Mouse (Mus musculus) thymus, postnatal 36 days (tissue): ENCODE data around the gene Top3a.
"Not testable (repeated sequence)": the region's sequence is repeated elsewhere in the genome, so short reads cannot be mapped to it uniquely, and the experiment has no call there.

Source experiments
- DNase-seq, 2 experiments: peaks; one replicate each; pipeline ENCODE4 v3.0.0; 2022; ENCODE audit warnings: mixed read lengths in 2 of 2

Top3a gene

GRCm38 (mm10) chr11:60776829-60777740, at the start of gene Top3a, which contains the start of gene Smcr8:
Top3a (minus strand) TSS chr11:60777365.
Smcr8 (plus strand) TSS chr11:60777524.
- peak; percentile 79 to 81 for DNase-seq

- DNase-seq, result no peak
Measured at GRCm38 (mm10) chr11:60826700-60827099, 49.5 kb upstream of the Top3a start.

GRCm38 (mm10) chr11:60825191-60825590, 48.0 kb upstream of the Top3a start:
- no peak for DNase-seq

DNA sequence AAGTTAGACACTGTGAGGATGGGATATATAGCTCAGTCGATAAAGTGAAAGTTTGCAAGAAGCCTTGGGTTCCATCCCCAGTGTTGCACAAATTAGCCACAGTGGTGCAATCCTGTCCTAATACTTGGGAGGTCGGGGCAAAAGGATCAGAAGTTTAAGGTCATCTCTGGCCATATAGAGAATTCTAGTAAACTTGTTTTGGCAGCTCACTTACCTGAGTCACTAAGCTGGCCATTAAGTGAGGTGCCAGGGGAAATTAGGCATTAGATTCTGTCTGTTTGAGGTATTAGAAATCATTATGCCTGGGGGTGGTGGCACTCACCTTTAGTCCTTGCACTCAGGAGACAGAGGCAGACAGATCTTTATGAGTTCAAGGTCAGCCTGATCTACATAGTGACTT, 46.6 kb upstream of the Top3a start:
- no peak for DNase-seq

GRCm38 (mm10) chr11:60816398-60816797, 39.2 kb upstream of the Top3a start:
- DNase-seq, result no peak

DNA sequence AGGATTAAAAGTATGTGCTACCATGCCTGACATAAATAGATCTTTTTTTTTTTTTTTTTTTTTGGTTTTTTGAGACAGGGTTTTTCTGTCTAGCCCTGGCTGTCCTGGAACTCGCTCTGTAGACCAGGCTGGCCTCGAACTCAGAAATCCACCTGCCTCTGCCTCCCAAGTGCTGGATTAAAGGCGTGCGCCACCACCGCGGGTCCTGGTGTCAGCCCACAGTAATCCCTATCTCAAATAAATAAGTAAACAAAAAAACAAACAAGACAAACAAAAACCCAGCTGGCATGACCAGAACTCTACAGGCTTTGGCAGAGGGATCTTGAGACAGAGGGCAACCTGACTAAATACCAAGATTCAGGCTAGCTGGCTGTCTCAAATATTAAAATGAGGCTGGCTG, 34.5 kb upstream of the Top3a start, which contains the start of gene Shmt1:
Gene Shmt1, minus strand, starts transcription at position 101 of the 400 bp plus-strand sequence.
- DNase-seq, result not testable (repeated sequence)

DNA sequence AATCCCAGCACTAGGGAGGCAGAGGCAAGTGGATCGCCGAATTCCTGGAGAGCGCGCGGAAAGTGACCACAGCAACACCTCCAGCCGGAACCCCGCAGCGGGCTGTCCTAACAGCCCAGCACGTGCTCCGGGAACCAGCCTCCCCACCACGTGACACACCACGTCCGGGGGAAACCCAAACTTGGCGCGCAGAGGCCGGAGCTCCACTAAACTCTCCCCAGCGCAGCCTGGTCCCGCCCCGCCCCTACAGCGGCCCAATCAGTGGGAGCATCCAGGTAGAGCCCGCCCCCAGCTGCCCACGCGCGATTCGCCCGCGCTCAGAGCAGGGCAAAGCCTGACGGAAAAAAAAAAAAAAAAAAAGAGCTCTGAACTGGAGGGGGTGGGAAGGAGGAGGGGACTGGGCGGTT, 33.9 kb upstream of the Top3a start:
- peak; percentile 96 for DNase-seq

DNA sequence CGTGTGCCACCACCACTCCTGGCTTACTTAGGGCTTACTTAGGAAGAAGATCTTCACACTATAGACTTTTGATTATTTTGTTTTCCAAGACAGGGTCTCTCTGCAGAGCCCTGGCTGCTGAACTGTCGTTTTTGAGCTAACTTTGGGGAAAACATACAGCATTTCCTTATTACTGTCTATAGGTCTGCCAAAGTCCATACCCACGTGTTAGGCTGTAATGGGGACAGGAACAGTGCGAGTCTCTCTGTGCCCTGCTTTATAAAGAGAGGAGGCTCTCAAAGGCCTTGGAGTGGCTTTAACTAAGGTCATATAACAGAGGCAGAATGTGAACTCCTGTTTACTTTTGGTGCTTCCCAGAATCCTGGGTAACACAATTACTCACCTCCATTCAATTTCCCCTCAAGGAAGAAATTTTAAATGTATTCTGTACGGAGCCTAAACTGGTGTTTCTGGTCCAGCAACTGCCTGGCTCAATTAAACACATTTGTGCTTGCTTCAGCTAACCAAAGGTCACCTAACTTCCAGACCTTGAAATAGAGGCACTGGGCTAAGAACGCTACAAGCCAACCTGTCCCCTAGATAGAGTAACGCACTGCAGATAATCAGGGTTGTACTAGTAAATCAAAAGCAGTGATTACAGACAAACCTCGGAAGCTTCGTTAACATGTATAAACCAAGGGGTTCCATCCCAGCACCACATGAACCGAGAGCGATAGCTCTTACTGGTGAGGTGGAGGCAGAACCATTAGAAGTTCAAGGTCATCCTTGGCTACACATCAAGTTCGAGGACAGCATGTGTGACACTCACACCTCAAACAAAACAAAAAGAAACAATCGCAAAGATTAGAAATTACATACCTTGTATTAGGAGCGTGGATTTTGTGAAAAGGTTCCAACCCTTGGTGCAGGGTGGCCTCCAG, 33.1 kb upstream of the Top3a start:
- DNase-seq, result no peak

DNA sequence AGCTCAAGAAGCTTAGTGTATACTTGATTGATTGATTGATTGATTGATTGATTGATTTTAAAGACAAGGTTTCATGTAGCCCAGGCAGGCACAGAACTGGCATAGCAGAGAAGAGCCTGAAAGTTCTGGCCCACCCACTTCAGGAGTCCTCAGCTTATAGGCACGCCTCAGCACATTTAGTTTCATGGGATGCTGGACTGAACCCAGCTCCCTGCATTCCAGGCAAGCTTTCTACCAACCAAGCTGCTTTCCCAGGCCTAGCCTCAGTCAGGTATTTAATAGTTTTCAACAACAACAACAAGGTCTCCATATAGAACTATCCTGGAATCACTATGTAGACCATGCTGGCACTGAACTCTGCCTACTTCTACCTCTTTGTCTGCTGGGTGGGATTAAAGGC, 32.4 kb upstream of the Top3a start:
- no peak for DNase-seq

DNA sequence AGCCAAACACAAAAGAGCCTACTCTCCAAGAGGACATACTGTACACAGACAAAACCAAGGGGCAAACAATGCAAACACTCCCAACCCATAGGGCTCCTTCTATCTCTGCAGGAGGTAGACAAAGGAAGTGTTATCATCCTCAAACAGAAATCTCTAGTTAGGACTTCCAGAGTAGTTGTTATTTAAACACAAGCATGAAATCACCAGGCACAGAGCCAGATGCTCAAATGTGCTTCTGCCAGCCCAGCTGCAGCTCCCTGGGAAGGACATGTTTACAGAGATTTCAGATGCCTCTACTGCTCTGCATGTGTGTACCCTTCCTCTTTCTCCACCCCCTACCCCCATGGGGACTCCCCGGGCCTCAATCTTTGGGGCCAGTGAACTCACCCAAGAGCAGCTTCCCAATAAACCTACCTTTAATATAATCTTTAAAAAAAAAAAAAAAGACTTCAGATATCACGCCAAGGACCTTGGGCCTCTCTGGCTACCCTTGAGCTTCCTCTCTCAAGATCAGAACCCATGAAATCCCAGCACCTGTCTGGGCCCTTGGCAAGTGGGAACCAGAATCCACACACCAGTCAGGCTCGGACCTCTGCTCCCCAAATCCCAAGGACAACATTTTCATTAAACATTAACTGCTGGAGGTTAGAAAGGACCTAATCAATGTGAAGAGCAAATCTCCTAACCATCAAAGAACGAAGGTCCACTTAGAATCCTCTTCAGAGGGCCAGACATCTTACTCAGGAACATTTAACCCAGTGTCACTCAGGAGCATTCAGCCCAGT, 31.3 kb upstream of the Top3a start:
- DNase-seq, result no peak

GRCm38 (mm10) chr11:60800892-60801291, 23.7 kb upstream of the Top3a start:
- no peak for DNase-seq

GRCm38 (mm10) chr11:60799977-60800376, 22.8 kb upstream of the Top3a start:
- DNase-seq, result no peak

DNA sequence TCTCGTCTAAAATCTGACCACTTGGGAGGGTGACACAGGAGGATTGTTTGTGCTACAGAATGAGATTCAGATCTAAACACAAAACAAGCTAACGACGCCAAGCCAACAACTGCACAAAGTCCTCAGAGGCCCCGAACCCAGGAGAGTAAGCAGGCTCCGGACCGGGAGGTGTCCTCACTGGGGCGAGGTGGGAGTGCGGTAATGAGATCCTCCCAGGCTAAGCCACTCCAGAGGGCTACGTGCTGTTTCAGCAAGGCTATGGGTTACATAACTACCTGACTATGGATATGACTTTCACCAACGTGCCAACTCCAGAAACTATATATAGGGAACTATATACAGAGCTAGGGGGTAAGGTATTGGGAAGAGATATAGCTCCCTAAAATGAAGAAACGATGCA, 19.2 kb upstream of the Top3a start:
- DNase-seq, result no peak

GRCm38 (mm10) chr11:60790472-60790871, 13.3 kb upstream of the Top3a start:
- no peak for DNase-seq

DNA sequence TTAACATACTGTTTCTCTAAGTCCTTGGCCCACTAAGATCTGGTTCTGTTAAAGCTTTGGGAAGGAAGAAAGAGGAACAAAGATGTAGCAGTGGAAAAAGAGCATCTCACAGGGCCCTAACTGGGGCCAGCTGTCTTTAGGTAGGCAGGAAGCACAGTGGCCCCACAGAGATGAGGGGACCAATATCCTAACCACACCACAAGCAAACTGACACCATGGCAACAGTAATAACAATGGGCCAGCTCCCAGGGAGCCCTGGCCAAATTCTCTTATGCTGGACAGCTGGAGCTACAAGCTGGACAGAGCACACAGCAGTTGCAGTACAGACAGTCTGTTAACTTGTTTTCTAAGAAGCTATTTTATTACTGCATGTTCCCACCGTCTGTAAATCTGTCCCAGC, 10.4 kb upstream of the Top3a start:
- DNase-seq, result no peak

DNA sequence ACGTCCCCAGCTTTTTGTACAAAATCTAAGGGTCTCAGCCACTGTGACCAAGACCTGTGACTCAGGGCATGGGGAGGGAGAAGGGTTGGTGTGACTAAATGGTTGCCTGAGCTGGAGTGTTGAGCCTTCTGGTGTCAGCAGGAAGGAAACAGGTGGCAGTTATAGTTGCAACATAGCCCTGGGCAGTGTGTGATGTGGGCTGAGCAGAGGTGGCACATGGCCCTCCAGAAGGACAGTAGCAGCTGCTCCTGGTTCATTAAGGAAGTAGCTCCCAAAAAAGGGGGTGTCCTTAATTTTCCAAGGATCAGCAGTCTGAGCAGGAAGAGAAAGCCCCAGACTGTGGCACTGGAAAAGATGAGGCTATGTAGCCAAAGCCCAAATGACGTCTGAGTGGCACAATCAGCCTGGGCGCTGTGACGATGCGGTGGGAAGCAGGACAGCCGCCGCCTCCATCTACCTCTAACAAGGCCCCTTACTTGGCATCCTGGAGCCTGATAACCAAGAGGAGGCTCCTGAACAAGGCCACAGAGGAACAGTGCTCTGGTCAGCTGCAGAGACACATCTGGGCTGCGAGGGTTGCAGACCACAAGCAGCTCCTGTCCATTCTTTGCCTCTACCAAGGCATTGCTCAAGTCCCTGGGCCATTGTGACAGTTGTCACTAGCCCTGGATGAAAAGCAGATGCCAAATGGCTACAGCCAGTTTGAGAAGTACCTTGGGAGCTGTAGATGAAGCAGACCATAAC, 7.2 kb upstream of the Top3a start:
- DNase-seq, result no peak

DNA sequence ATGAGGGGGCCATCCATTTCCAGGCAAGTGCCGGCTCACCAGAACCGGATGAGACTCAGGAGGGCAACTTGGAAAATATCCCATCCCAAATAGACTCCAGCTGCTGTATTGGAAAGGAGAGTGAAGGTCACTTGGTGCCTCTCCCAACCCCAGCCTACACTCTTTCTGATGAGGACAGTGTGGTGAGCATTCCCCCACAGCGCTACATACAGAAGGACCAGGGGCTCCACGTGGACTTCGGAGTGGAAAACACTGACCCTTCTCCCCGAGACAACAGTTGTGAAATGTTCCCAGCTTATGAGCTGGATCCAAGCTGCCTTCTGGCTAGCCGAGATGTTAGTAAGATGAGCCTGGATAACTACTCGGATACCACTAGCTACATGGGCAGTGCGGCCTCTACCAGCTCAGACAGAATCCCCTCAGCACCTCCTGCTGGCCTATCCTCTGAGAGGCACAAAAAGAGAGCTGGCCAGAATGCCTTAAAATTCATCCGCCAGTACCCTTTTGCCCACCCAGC, 2.6 kb upstream of the Top3a start:
- no peak for DNase-seq

DNA sequence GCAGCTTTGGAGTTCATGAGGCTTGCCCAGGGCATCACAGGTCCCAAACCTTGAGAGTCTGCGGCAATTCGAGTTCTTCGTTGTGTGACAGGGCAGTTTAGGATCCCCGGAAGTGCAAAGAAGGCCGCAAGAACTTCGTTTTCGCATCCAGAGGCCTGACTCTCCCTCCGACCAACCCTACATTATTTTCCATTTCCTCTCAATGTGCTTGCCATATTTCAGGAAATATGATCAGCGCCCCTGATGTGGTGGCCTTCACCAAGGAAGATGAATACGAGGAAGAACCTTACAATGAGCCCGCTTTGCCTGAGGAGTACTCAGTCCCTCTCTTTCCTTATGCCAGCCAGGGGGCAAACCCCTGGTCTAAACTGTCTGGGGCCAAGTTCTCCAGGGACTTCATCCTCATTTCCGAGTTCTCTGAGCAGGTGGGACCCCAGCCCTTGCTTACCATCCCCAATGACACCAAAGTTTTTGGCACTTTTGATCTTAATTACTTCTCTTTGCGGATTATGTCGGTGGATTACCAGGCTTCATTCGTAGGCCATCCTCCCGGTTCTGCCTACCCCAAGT, 721 bp upstream of the Top3a start:
- no peak for DNase-seq

DNA sequence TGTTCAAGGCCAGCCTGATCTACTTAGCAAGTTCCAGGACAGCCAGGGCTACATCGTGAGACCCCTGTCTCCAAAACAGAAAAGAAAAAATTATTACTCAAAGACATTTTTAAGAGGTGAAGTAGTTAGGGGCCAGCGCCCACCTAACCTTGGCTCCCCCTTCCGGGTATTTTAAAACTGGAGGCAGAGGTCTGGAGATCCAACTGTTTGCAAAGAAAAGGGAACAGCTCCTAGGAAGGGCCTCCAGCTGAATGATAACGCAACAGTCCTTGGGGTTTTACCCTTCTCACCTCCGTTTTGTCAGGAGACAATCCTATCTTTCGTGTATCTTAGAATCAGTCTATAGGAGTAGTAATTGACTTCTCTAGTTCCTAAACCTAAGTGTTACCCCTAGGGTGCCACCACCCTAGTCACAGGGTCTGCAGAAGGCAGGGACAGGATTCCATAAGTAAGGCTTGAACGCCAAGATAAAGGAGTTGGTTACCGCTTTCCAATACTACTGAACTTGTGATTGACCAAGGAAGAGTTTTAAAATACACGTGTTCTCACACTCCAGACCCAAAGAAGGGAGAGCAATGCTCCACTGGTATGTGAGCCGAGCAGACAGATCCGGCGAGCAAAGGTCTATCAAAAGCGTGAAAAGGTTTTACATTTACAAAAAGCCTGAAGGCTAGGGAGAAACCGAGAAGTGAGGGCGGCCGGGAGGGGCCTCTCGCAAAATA, 897 bp downstream of the Top3a start:
- DNase-seq, result no peak

DNA sequence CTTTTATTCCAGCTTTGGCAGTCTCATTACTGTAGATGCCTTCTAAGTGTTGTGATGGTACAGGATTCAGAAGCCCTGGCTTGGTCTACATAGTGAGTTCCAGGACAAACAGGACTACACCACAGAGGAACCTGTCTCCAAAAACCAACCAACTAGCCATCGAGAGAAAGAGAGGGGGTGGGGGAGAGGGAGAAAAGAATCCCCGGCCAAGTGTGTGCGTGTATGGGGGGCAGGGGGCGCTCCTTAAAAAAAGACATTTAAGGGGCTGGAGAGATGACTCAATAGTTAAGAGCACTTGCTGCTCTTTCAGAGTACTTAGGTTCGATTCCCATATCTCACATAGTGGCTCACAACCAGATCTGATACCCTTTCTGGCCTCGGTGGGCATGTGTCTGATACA, 1.6 kb downstream of the Top3a start:
- DNase-seq, result no peak

DNA sequence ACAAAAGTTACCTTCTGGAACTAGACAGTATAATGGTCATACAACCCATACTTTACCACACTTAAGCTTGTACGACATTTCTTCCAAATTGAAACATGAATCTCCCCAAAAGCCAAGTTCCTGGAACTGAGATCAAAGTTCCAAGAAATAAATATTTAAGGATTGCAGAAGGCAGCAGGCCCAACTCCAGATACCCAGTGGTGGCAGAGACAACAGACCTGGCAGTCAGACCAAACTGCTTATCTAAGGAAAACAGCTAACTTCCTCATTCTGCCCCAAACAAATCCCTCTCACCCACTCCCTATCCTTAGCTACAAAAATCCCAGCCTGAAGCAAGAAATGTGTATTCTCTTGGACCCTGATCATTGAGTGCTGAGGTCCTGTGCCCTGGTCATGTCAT, 2.3 kb downstream of the Top3a start:
- DNase-seq, result no peak
